Mouse (Mus musculus): ENCODE data around the gene Cuedc2. TPM values are rescaled to one million over a fixed set of nuclear protein-coding genes. Genes with fewer than 3 reads are reported as not detected.
A peak's percentile ranks its signal among the peaks of the same experiment; 100 is the strongest.

The Cuedc2 gene
- total and polyA plus RNA-seq, 3 experiments = 251 to 302 (median 297) TPM

DNA sequence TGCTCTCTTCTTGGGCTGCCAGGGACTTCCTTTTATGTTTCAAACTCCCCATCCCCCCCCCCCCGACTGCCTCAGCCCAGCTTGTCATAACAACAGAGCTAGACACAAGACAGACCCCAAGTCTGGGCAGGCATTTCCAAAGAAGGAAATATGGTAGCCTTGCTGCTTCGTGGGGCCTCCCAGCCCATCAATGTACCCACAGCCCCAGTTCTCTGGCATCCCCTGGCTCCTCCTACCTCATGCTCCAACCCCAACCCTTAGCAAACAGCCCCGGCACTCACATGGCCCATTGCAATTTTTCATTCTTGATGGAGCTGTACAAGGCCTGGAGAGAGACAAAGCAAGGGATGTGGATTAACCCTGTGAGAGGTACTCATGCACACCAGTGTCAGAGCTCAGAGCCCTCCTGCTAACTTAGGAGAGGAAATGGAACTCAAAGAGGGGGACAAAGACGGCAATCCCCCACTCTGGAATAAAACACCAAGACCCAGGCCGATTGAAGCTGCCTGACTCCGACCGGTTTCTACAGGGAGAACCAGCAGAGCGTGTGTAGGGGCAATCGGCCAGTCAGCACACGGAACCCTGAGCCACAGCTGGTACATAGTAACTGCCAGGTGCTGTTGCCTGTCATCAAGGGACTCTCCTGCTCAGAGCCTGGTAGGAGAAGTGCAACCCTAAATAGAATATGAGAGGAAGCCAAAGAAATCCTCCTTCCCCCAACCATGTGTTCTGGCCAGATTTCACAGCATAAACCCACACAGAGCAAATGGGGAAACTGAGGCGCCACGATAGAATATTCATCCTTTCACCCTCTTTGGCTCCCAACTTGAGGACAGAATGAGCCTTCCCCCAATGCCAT is 22.5 kb downstream of the Cuedc2 start (continued):
- TF ChIP-seq HCFC1 (IDR thresholded peaks at IDR 0.05; ENCODE audit: low read depth, low read length) = no peak
- no peak for TF ChIP-seq ZMIZ1 (IDR thresholded peaks at IDR 0.05; ENCODE audit: low read depth, low read length)
- TF ChIP-seq NELFE (IDR thresholded peaks at IDR 0.05; ENCODE audit: low read depth, low read length) = no peak; the same call in 1 of the 2 replicates
- TF ChIP-seq ZC3H11A (IDR thresholded peaks at IDR 0.05; ENCODE audit: low read depth, low read length) = no peak
- no peak for TF ChIP-seq TAL1 (IDR thresholded peaks at IDR 0.05; ENCODE audit: low read length)

DNA sequence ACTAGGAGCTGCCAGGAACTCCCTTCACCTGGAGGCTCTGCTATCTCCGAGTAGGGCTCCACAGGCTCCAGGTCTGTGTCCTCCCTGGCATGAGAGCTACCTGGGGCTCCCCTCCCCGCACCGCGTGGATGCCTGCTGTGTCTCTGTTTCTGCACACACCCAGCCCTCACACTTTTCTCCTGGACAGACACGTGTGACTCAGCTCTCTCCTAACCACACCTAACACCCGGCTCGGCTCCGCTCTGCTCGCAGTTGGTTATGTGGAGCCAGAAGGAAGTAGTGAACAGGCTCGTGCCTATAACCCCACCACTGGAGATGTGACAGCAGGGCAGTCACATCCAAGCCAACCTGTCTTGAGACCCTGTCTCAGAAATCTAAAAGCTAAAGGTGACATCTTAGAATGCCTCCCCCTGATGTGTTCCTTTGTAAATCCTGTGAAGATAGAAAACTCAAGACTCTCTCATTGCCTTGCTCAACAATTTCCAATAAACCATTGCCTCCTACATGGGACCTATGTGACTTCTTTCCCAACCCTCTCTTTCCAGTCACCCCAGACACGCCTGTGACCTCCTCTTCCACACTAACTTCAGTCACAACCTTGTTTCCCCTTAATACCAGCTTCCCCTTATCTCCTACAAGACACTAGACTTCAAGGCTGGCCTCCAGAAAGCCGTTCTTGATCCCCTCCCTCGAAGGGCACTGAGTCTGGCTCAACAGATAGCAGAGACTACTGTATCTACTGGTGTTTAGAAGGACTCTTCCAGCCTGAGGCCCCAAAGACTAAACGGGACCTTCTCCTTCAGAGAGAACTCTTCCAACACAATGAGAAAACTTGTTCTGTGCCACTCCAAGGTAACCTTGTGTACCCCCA is 23.4 kb downstream of the Cuedc2 start:
- DNase-seq (ENCODE audit: low read depth, low spot score) = peak; percentile 95
- peak overlapping the region; percentile 88 for H3K27ac ChIP-seq (ENCODE audit: control insufficient read depth, low read depth, low read length)
- H3K79me2 ChIP-seq (ENCODE audit: control insufficient read depth, insufficient read depth, low read length, poor library complexity) = no peaks in the 10 kb centered on the region
- peak overlapping the region; percentile 7 to 27 for H3K4me3 ChIP-seq (ENCODE audit: control insufficient read depth in 1 of 2, insufficient read depth in 1 of 2, low read depth in 2 of 2, low read length in 2 of 2)
- no peaks in the 10 kb centered on the region for H3K27me3 ChIP-seq (ENCODE audit: control insufficient read depth in 1 of 2, insufficient read depth in 2 of 2, low read length in 2 of 2)
- peak overlapping the region; percentile 40 for H3K9ac ChIP-seq (ENCODE audit: control insufficient read depth, low read depth, low read length, poor library complexity, severe bottlenecking)
- peaks cover 14 to 30% of the 10 kb centered on the region in 2 experiments for H3K4me1 ChIP-seq (ENCODE audit: control insufficient read depth in 1 of 2, insufficient read depth in 2 of 2, low read length in 2 of 2)
- peaks cover 0 to 16% of the 10 kb centered on the region in 2 experiments; a peak in 2 of 4 replicates for H3K36me3 ChIP-seq (ENCODE audit: control insufficient read depth in 1 of 2, insufficient read depth in 2 of 2, low read length in 2 of 2)
- no peaks in the 10 kb centered on the region for H3K9me3 ChIP-seq (replicated peaks; ENCODE audit: insufficient read depth, low read length)
- TF ChIP-seq MAX (IDR thresholded peaks at IDR 0.05; ENCODE audit: low read length) = peak; percentile 92
- peak in 1 of 2 experiments; percentile 53; a peak in 1 of 4 replicates for TF ChIP-seq POLR2A (IDR thresholded peaks at IDR 0.05; ENCODE audit: control insufficient read depth in 1 of 2, insufficient read depth in 1 of 2, low read depth in 1 of 2, low read length in 2 of 2, poor library complexity in 1 of 2)
- no peak; the same call in 1 of the 2 replicates for TF ChIP-seq SMC3 (IDR thresholded peaks at IDR 0.05; ENCODE audit: low read depth, low read length)
- no peak for TF ChIP-seq KAT2A (conservative IDR thresholded peaks at IDR 0.05; ENCODE audit: low read depth, low read length)
- peak; percentile 89 for TF ChIP-seq GATA1 (IDR thresholded peaks at IDR 0.05; ENCODE audit: low read depth, low read length)
- peak; percentile 73 for TF ChIP-seq BHLHE40 (IDR thresholded peaks at IDR 0.05; ENCODE audit: borderline replicate concordance, low read depth, low read length)
- TF ChIP-seq USF2 (IDR thresholded peaks at IDR 0.05; ENCODE audit: borderline replicate concordance in 1 of 2, insufficient read depth in 1 of 2, low read depth in 1 of 2, low read length in 2 of 2) = no peak
- peak; percentile 85 to 93 for TF ChIP-seq EP300 (IDR thresholded peaks at IDR 0.05; ENCODE audit: low read depth in 1 of 2, low read length in 2 of 2)
- 0 out of 2 replicates have a peak, but pooled peaks have one; percentile 42 for TF ChIP-seq ZMIZ1 (IDR thresholded peaks at IDR 0.05; ENCODE audit: low read depth, low read length)
- peak; percentile 94 for TF ChIP-seq MXI1 (IDR thresholded peaks at IDR 0.05; ENCODE audit: low read depth, low read length)
- TF ChIP-seq POLR2AphosphoS2 (IDR thresholded peaks at IDR 0.05; ENCODE audit: low read length) = 0 out of 2 replicates have a peak, but pooled peaks have one; percentile 29
- no peak for TF ChIP-seq CHD2 (IDR thresholded peaks at IDR 0.05; ENCODE audit: low read length)
- no peak for TF ChIP-seq NRF1 (IDR thresholded peaks at IDR 0.05; ENCODE audit: insufficient read depth, low read depth, low read length, poor library complexity, severe bottlenecking)
- no peak for TF ChIP-seq CTCF (IDR thresholded peaks at IDR 0.05 in 2 of 3, conservative IDR thresholded peaks at IDR 0.05 in 1 of 3; ENCODE audit: control insufficient read depth in 1 of 3, insufficient read depth in 1 of 3, low read depth in 2 of 3, low read length in 3 of 3, poor library complexity in 1 of 3, severe bottlenecking in 1 of 3)
- TF ChIP-seq ZNF384 (IDR thresholded peaks at IDR 0.05; ENCODE audit: low read depth, low read length) = no peak
- TF ChIP-seq MAFK (IDR thresholded peaks at IDR 0.05; ENCODE audit: borderline replicate concordance, low read depth, low read length) = no peak
- no peak for TF ChIP-seq CHD1 (IDR thresholded peaks at IDR 0.05; ENCODE audit: low read depth, low read length)
- no peak for TF ChIP-seq MEF2A (IDR thresholded peaks at IDR 0.05; ENCODE audit: extremely low read depth, insufficient replicate concordance, low read depth, low read length, poor library complexity, severe bottlenecking)
- no peak for TF ChIP-seq ZKSCAN1 (IDR thresholded peaks at IDR 0.05; ENCODE audit: low read depth, low read length)
- TF ChIP-seq TCF12 (IDR thresholded peaks at IDR 0.05; ENCODE audit: low read depth, low read length) = peak; percentile 89
- peak; percentile 18; the same call in 1 of the 2 replicates for TF ChIP-seq RCOR1 (IDR thresholded peaks at IDR 0.05; ENCODE audit: low read depth, low read length)
- TF ChIP-seq NELFE (IDR thresholded peaks at IDR 0.05; ENCODE audit: low read depth, low read length) = peak; percentile 39
- TF ChIP-seq MAZ (IDR thresholded peaks at IDR 0.05; ENCODE audit: low read depth, low read length) = 0 out of 2 replicates have a peak, but pooled peaks have one; percentile 10
- no peak; the same call in 1 of the 2 replicates for TF ChIP-seq ZC3H11A (IDR thresholded peaks at IDR 0.05; ENCODE audit: low read depth, low read length)
- TF ChIP-seq ELF1 (IDR thresholded peaks at IDR 0.05; ENCODE audit: low read depth, low read length) = no peak
- TF ChIP-seq TAL1 (IDR thresholded peaks at IDR 0.05; ENCODE audit: low read length) = peak; percentile 94
- TF ChIP-seq USF1 (IDR thresholded peaks at IDR 0.05; ENCODE audit: low read depth, low read length) = peak; percentile 36; the same call in 1 of the 2 replicates
- peak; percentile 69 for TF ChIP-seq MYB (IDR thresholded peaks at IDR 0.05; ENCODE audit: low read depth, low read length)

Data from MEL (cell line).